Mouse (Mus musculus) embryo, embryonic 10 days (tissue): ENCODE data around the gene Camk2d.

Source experiments
- DNase-seq: peaks from one replicate; pipeline ENCODE4 v3.0.0-alpha.2; 2015; ENCODE audit warnings: low spot score

Camk2d gene

GRCm38 (mm10) chr3:126746148-126746803 lies 150.2 kb downstream of the Camk2d start:
- DNase-seq, result no peak

GRCm38 (mm10) chr3:126747628-126748027 lies 151.5 kb downstream of the Camk2d start:
- DNase-seq, result no peak

GRCm38 (mm10) chr3:126751377-126752098 lies 155.4 kb downstream of the Camk2d start:
- DNase-seq, result no peak

GRCm38 (mm10) chr3:126752978-126753377 lies 156.9 kb downstream of the Camk2d start:
- DNase-seq, result no peak

GRCm38 (mm10) chr3:126758398-126758797 lies 162.3 kb downstream of the Camk2d start:
- no peak for DNase-seq

- no peak for DNase-seq
Observed at GRCm38 (mm10) chr3:126760608-126761007, 164.5 kb downstream of the Camk2d start.

GRCm38 (mm10) chr3:126764745-126765144 lies 168.6 kb downstream of the Camk2d start:
- DNase-seq, result no peak

- no peak for DNase-seq
Observed at GRCm38 (mm10) chr3:126770056-126770455, 174.0 kb downstream of the Camk2d start.

- peak; percentile 47 for DNase-seq
Observed at GRCm38 (mm10) chr3:126771032-126771431, 174.9 kb downstream of the Camk2d start.

GRCm38 (mm10) chr3:126771541-126771940 lies 175.4 kb downstream of the Camk2d start:
- peak; percentile 89 for DNase-seq

GRCm38 (mm10) chr3:126776001-126776400 lies 179.9 kb downstream of the Camk2d start:
- no peak for DNase-seq

- DNase-seq, result no peak
Observed at GRCm38 (mm10) chr3:126777101-126777500, 181.0 kb downstream of the Camk2d start.

- DNase-seq, result no peak
Observed at GRCm38 (mm10) chr3:126777879-126778278, 181.8 kb downstream of the Camk2d start.

GRCm38 (mm10) chr3:126780014-126780615 lies 184.0 kb downstream of the Camk2d start:
- DNase-seq, result no peak

- no peak for DNase-seq
Observed at GRCm38 (mm10) chr3:126793035-126793964, 197.2 kb downstream of the Camk2d start.

- DNase-seq, result no peak
Observed at GRCm38 (mm10) chr3:126795904-126796303, 199.8 kb downstream of the Camk2d start.

- no peak for DNase-seq
Observed at GRCm38 (mm10) chr3:126797025-126797424, 200.9 kb downstream of the Camk2d start.

GRCm38 (mm10) chr3:126797810-126798209 lies 201.7 kb downstream of the Camk2d start:
- DNase-seq, result no peak

GRCm38 (mm10) chr3:126802988-126803387 lies 206.9 kb downstream of the Camk2d start:
- no peak for DNase-seq

GRCm38 (mm10) chr3:126804968-126805367 lies 208.9 kb downstream of the Camk2d start:
- DNase-seq, result no peak

GRCm38 (mm10) chr3:126806145-126806544 lies 210.0 kb downstream of the Camk2d start:
- no peak for DNase-seq

- DNase-seq, result no peak
Observed at GRCm38 (mm10) chr3:126809915-126810314, 213.8 kb downstream of the Camk2d start.
